Mouse (Mus musculus): ENCODE data around the gene Mvd. TPM values are rescaled to one million over a fixed set of nuclear protein-coding genes. Genes with fewer than 3 reads are reported as not detected.

Gene Mvd
- polyA plus RNA-seq, 1 experiment from 2014 or later, result 38.3 TPM

DNA sequence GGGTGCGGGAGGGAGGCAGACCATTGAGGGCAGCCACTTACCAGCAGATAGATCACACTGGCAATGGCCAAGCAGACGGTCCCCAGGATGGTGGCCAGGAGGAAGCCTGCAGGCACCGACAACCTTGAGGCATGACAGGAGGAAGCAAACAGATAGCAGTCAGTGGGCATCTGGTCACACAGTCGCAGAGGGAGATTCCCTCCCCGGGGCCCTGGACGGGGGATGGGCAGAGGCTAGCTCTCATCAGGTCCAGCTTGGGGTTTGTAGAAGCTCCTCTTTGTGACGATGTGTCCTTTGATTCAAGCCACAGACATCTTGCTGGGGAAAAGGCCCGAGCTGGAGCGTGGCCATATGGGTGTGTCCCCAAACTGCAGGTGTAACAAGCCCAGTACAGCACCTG is 17.1 kb downstream of the Mvd start:
- no peak overlapping the region for H3K9ac ChIP-seq (replicated peaks; ENCODE audit: low read depth, low read length)
- no peak overlapping the region for H3K4me2 ChIP-seq (replicated peaks; ENCODE audit: low read depth, low read length)
- H3K27ac ChIP-seq (ENCODE audit: low read length), result no peak overlapping the region
- no peak for ATAC-seq (ENCODE audit: insufficient number of reproducible peaks, insufficient read depth, low FRiP score, low read depth)
- no peaks in the 10 kb centered on the region; the same call in 1 of the 2 replicates for H3K4me1 ChIP-seq (ENCODE audit: control insufficient read depth, insufficient read depth, low read length)
- no peaks in the 10 kb centered on the region for H3K9me3 ChIP-seq (ENCODE audit: control insufficient read depth, low read depth, low read length)
- H3K4me3 ChIP-seq (ENCODE audit: low read depth, low read length), result no peak overlapping the region
- H3K36me3 ChIP-seq (ENCODE audit: control insufficient read depth, insufficient read depth, low read length), result peaks cover 8% of the 10 kb centered on the region
- no peaks in the 10 kb centered on the region for H3K27me3 ChIP-seq (ENCODE audit: control insufficient read depth, insufficient read depth, low read length)
- 71% methylated on average over 9 of the region's 9 CpGs for WGBS

DNA sequence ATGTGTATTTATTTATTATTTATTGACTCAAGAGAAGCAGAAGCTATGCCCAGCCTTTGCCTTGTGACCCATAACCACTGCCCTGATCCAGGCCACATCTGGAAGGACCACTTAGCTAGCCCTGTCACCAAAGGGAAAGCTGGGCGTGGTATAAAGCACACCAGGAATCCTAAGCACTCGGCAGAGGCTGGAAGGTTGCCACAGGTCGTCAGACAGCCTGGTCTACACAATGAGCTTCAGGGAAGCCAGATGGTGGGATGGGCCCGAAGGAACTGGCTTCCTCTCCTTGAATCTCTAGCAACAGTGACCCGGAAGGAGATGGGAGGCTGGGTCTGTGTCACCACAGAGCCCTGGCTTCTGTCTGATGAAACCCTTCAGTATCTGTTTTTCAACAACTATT is 19.6 kb downstream of the Mvd start:
- Histone ChIP-seq H3K9ac (replicated peaks; ENCODE audit: low read depth, low read length) (no peak overlapping the region), H3K9me3 (ENCODE audit: control insufficient read depth, low read depth, low read length) (no peaks in the 10 kb centered on the region), H3K36me3 (ENCODE audit: control insufficient read depth, insufficient read depth, low read length) (peaks cover 12% of the 10 kb centered on the region), H3K27me3 (ENCODE audit: control insufficient read depth, insufficient read depth, low read length) (no peaks in the 10 kb centered on the region), H3K4me1 (ENCODE audit: control insufficient read depth, insufficient read depth, low read length) (no peaks in the 10 kb centered on the region), H3K4me2 (replicated peaks; ENCODE audit: low read depth, low read length) (no peak overlapping the region), H3K4me3 (ENCODE audit: low read depth, low read length) (no peak overlapping the region), H3K27ac (ENCODE audit: low read length) (no peak overlapping the region)
- ATAC-seq (ENCODE audit: insufficient number of reproducible peaks, insufficient read depth, low FRiP score, low read depth), result no peak
- 40% methylated on average over 5 of the region's 5 CpGs for WGBS

DNA sequence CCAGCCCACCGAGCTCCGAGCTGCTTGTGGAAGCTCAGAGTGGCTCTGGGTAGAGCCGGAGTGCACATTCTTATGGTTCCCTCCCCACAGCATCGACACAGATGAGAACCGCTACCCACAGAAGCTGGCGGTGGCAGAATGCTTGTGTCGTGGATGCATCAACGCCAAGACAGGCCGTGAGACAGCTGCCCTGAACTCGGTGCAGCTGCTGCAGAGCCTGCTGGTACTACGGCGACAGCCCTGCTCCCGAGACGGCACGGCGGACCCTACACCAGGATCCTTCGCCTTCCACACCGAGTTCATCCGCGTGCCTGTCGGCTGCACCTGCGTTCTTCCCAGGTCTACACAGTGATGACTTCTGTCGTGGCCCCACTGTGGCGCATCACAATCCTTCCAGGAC is 20.0 kb downstream of the Mvd start:
- no peak overlapping the region for H3K9ac ChIP-seq (replicated peaks; ENCODE audit: low read depth, low read length)
- H3K4me2 ChIP-seq (replicated peaks; ENCODE audit: low read depth, low read length), result no peak overlapping the region
- H3K36me3 ChIP-seq (ENCODE audit: control insufficient read depth, insufficient read depth, low read length), result peaks cover 16% of the 10 kb centered on the region
- 83% methylated on average over 24 of the region's 24 CpGs for WGBS
- H3K4me3 ChIP-seq (ENCODE audit: low read depth, low read length), result no peak overlapping the region
- H3K9me3 ChIP-seq (ENCODE audit: control insufficient read depth, low read depth, low read length), result no peaks in the 10 kb centered on the region
- H3K27me3 ChIP-seq (ENCODE audit: control insufficient read depth, insufficient read depth, low read length), result no peaks in the 10 kb centered on the region
- no peaks in the 10 kb centered on the region for H3K4me1 ChIP-seq (ENCODE audit: control insufficient read depth, insufficient read depth, low read length)
- H3K27ac ChIP-seq (ENCODE audit: low read length), result no peak overlapping the region
- no peak for ATAC-seq (ENCODE audit: insufficient number of reproducible peaks, insufficient read depth, low FRiP score, low read depth)

DNA sequence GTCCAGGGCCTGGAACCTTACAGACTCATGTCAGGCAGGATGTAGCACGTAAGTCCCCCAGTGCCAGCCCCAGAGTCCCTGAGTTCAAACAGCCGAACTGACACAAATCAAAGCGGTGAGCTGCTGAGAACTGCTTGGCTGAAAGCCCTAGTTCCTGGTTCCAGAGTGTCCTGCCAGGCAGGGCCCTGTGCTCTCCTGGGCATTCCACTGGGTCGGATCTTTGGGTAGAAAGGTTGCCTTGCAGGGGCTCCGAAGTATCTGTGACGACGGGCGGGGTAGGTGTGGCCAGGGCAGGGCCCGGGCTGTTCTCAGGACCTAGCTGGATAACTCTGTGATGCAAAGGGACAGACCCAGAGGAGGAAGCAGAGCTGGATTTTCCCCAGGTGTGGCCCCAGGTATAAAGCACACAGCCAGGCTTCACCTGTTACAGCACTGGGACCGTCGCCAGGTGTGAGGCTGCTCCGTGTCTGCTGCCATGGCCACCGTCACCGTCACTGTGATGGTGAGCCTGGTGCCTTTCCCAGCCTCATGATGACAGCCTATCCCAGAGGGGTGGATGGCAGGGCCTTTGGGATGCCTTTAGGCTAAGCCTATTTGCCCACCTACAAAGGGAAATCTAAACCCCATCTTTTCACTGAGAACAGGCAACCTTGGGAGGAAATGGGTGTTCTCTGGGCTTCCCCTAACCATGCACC is 21.7 kb downstream of the Mvd start, which contains the start of gene Il17c:
TSS of gene Il17c (plus strand) at position 645 of the 695 bp plus-strand sequence.
- H3K9me3 ChIP-seq (ENCODE audit: control insufficient read depth, low read depth, low read length), result no peaks in the 10 kb centered on the region
- peaks cover 28% of the 10 kb centered on the region for H3K36me3 ChIP-seq (ENCODE audit: control insufficient read depth, insufficient read depth, low read length)
- no peak within 1 kb of the TSS for H3K4me2 ChIP-seq (replicated peaks; ENCODE audit: low read depth, low read length)
- 71% methylated on average over 14 of the region's 14 CpGs for WGBS
- H3K27me3 ChIP-seq (ENCODE audit: control insufficient read depth, insufficient read depth, low read length), result no peaks in the 10 kb centered on the region
- no peak for ATAC-seq (ENCODE audit: insufficient number of reproducible peaks, insufficient read depth, low FRiP score, low read depth)
- H3K9ac ChIP-seq (replicated peaks; ENCODE audit: low read depth, low read length), result no peak within 1 kb of the TSS; the same call in 1 of the 2 replicates
- no peaks in the 10 kb centered on the region for H3K4me1 ChIP-seq (ENCODE audit: control insufficient read depth, insufficient read depth, low read length)
- H3K4me3 ChIP-seq (ENCODE audit: low read depth, low read length), result no peak within 1 kb of the TSS
- no peak within 1 kb of the TSS for H3K27ac ChIP-seq (ENCODE audit: low read length)

DNA sequence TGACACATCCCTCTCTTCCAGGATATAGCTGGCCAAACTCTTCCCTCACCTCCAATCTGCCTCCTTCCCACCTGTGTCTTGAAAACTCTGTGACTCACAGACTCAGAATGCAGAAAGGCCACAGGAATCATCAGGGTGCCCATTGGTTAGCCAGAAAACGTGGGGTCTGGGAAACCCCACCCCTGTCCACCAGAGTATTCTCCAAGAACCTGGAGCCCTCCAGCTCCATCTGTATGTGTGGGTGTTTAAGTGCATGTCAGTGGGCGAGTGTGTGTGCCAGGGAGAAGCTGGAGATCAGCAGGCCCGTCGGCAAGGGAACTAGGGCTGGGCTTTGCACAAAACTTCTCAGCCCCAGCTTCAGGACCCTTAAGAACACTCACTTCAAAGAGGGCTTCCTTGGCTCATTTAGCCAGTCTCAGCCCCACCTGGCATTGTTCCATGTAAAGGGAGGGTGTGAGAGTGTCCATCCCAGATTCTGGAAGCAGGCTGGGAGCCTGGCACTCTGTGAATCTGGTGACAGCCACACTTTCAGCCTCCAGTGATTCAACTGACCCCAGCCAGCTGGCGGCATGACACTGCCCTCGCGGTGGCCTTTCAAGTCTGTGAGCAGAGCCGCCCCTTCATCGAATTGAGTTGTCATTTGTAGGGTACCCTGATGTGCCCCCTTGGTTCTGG is 23.2 kb downstream of the Mvd start:
- 61% methylated on average over 9 of the region's 9 CpGs for WGBS
- ATAC-seq (ENCODE audit: insufficient number of reproducible peaks, insufficient read depth, low FRiP score, low read depth), result no peak
- Histone ChIP-seq H3K9me3 (ENCODE audit: control insufficient read depth, low read depth, low read length) (no peaks in the 10 kb centered on the region), H3K4me1 (ENCODE audit: control insufficient read depth, insufficient read depth, low read length) (no peaks in the 10 kb centered on the region), H3K27ac (ENCODE audit: low read length) (no peak overlapping the region), H3K4me2 (replicated peaks; ENCODE audit: low read depth, low read length) (no peak overlapping the region), H3K27me3 (ENCODE audit: control insufficient read depth, insufficient read depth, low read length) (no peaks in the 10 kb centered on the region), H3K9ac (replicated peaks; ENCODE audit: low read depth, low read length) (no peak overlapping the region), H3K36me3 (ENCODE audit: control insufficient read depth, insufficient read depth, low read length) (peaks cover 36% of the 10 kb centered on the region), H3K4me3 (ENCODE audit: low read depth, low read length) (no peak overlapping the region)

DNA sequence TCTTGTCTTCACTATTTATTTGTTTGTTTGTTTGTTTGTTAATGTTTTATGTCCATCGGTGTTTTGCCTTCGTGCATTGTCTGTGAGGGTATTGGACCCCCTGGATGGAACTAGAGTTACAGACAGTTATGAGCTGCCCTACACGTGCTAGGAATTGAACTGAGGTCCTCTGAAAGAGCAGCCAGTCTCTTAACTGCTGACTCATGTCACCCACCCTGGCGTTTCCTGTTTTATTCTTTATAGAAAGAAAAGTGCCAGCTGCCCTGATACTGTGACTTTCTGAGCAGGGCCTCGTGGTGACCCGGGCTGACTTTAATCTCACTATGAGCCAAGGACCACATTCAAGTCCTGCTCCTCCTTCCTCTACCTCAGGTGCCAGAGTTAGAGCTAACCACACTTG is 27.7 kb downstream of the Mvd start:
- ATAC-seq (ENCODE audit: insufficient number of reproducible peaks, insufficient read depth, low FRiP score, low read depth), result no peak
- no peaks in the 10 kb centered on the region for H3K27me3 ChIP-seq (ENCODE audit: control insufficient read depth, insufficient read depth, low read length)
- H3K36me3 ChIP-seq (ENCODE audit: control insufficient read depth, insufficient read depth, low read length), result peaks cover 73% of the 10 kb centered on the region
- H3K4me3 ChIP-seq (ENCODE audit: low read depth, low read length), result no peak overlapping the region
- H3K4me2 ChIP-seq (replicated peaks; ENCODE audit: low read depth, low read length), result no peak overlapping the region
- H3K4me1 ChIP-seq (ENCODE audit: control insufficient read depth, insufficient read depth, low read length), result no peaks in the 10 kb centered on the region
- no peaks in the 10 kb centered on the region for H3K9me3 ChIP-seq (ENCODE audit: control insufficient read depth, low read depth, low read length)
- H3K9ac ChIP-seq (replicated peaks; ENCODE audit: low read depth, low read length), result no peak overlapping the region
- H3K27ac ChIP-seq (ENCODE audit: low read length), result no peak overlapping the region
- 86% methylated on average over 6 of the region's 6 CpGs for WGBS

DNA sequence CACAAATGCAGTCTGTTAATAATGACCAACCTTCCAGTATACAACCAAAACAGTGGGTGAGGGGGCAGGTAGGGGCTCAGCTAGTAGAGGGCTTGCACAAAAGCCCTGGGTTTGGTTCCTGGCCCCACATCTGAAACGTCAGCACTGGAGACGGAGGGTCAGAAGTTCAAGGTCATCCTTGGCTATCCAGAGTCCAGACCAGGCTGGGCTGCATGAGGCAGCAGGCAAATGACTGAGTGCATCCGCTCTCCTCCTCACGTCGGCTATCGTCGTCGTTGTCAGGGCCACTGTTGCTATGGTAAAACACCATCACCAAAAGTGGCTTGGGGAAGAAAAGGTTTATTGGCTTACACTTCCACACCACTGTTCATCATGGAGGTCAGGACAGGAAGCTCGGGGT is 28.9 kb downstream of the Mvd start:
- no peak for ATAC-seq (ENCODE audit: insufficient number of reproducible peaks, insufficient read depth, low FRiP score, low read depth)
- H3K27ac ChIP-seq (ENCODE audit: low read length), result no peak overlapping the region
- no peak overlapping the region for H3K9ac ChIP-seq (replicated peaks; ENCODE audit: low read depth, low read length)
- no peaks in the 10 kb centered on the region for H3K9me3 ChIP-seq (ENCODE audit: control insufficient read depth, low read depth, low read length)
- peaks cover 86% of the 10 kb centered on the region for H3K36me3 ChIP-seq (ENCODE audit: control insufficient read depth, insufficient read depth, low read length)
- no peak overlapping the region for H3K4me3 ChIP-seq (ENCODE audit: low read depth, low read length)
- no peaks in the 10 kb centered on the region for H3K27me3 ChIP-seq (ENCODE audit: control insufficient read depth, insufficient read depth, low read length)
- WGBS, result 83% methylated on average over 9 of the region's 9 CpGs
- H3K4me2 ChIP-seq (replicated peaks; ENCODE audit: low read depth, low read length), result no peak overlapping the region
- no peaks in the 10 kb centered on the region for H3K4me1 ChIP-seq (ENCODE audit: control insufficient read depth, insufficient read depth, low read length)

DNA sequence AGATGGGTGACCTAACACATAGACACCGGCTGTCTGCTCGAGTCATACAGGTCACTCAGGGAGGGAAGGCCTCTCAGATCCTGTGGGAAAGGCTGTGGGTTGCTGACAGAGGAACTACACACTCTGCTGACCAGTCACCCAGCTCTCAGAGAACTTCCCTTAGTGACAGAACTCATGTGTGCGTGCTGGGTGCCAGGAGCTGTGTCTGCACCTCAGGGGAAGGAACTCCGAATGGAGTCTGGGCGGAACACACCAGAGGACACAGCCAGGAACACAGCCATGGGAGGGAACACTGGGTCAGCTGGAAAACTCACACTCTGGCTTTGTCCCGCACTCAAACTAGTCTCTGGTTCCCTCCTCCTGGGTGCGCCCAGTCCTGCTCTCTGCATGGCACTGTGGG is 35.5 kb downstream of the Mvd start:
- 93% methylated on average over 7 of the region's 7 CpGs for WGBS
- Histone ChIP-seq H3K9ac (replicated peaks; ENCODE audit: low read depth, low read length) (no peak overlapping the region), H3K9me3 (ENCODE audit: control insufficient read depth, low read depth, low read length) (no peaks in the 10 kb centered on the region), H3K4me1 (ENCODE audit: control insufficient read depth, insufficient read depth, low read length) (no peaks in the 10 kb centered on the region), H3K4me2 (replicated peaks; ENCODE audit: low read depth, low read length) (no peak overlapping the region), H3K27me3 (ENCODE audit: control insufficient read depth, insufficient read depth, low read length) (no peaks in the 10 kb centered on the region), H3K27ac (ENCODE audit: low read length) (no peak overlapping the region), H3K4me3 (ENCODE audit: low read depth, low read length) (no peak overlapping the region), H3K36me3 (ENCODE audit: control insufficient read depth, insufficient read depth, low read length) (peaks cover 83% of the 10 kb centered on the region)
- ATAC-seq (ENCODE audit: insufficient number of reproducible peaks, insufficient read depth, low FRiP score, low read depth), result no peak
